Mouse (Mus musculus): ENCODE measurements around the gene Znrf2.
"Not testable (repeated sequence)": the region's sequence is repeated elsewhere in the genome, so short reads cannot be mapped to it uniquely, and the experiment has no call there.

Gene Znrf2

DNA sequence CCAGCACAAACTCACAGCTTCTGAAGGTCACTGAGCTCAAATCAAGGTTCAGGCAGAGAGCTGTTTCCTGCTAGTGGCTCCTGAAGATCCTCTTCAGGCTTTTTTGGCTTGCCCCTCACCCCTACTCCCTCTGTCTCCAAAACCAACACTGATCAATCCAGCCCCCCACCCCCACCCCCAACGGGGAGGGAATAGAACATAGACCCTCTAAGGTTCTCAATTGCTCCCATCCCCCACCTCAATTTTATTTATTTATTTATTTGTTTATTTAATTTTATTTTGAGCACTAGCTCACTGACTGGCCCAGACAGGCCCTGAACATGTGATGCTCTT lies 6.4 kb upstream of the Znrf2 start:
- no peak for DNase-seq

DNA sequence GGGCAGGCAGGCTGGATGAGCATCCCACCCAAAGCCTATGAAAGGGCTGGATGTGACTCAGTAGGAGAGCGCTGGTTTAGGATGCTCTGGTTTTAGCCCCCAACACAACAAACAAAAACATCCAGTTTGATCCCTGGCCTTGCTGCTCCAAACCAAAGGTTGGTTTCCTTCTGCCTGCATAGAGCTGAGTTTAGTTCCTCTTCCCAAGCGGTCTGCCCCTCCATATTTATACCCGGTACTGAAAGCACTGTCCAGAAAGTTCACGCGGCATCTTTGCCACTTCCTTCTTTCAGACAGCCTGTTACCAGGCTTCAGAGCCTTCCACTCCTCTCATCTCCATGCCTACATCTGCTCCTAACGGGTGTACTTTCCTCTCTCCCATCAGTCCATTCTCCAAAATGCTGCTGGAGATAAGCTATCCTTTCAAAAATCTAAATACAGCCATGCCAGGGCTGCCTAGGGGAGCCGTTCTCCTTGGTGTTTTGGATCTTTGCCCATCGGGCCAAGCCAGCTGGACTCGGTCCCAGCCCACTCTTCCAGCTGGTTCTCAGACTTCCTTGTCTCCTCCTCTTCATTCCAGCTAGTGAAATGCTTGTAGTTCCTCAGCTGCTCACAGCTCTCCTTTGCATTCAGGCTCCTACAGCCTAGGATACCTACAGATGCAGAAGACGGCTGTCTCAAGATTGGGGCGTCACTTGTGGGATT lies 5.0 kb upstream of the Znrf2 start:
- peak; percentile 73 for DNase-seq

DNA sequence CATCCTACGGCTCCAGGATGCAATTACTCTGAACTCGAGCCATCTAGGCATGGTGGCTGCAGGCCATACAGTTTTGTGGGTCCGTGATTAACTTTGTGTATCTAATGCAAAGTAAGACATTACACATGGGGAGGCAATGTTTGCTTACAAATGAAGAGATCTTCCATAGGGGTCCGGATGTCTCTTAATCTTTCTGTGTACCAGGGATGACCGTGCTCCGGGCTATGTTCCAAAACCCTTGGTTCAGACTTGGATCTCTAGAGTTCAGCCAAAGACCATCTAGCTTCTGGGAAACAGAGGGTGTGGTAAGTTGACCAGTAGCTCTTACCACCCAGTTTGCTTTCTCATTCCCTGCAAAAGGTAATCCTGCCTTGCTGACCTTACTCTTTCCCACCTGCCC lies 4.4 kb upstream of the Znrf2 start:
- DNase-seq, result peak; percentile 59

DNA sequence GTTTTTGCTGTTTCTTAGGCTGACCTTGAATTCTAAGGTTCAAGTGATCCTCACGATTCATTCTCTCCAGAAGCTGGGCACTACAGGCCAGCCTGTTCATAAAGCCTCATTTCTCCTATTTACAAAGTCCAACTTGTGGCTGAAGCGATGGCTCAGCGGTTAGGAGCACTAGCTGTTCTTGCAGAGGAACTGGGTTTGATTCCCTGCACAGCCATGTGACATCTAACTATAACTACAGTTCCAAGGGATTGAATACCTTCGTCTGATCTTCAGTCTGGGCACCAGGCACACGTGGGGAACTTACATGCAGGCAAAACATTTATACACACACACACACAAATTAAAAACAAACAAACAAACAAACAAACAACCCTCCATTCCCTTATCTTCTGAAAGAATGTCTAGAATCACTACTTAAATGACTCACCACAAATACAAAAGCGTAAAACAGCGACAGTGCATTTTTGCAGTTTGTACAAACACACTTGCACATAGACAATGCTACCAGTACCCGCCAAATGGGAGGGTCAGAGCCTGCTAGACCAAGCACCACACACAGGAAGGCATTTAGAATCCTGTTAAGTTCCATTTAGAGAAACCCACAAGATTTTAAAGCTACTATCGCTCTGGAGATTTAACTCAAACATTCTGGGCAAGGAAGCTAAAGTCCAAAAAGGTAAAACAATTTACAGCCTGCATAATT lies 1.1 kb upstream of the Znrf2 start:
- no peak for DNase-seq

DNA sequence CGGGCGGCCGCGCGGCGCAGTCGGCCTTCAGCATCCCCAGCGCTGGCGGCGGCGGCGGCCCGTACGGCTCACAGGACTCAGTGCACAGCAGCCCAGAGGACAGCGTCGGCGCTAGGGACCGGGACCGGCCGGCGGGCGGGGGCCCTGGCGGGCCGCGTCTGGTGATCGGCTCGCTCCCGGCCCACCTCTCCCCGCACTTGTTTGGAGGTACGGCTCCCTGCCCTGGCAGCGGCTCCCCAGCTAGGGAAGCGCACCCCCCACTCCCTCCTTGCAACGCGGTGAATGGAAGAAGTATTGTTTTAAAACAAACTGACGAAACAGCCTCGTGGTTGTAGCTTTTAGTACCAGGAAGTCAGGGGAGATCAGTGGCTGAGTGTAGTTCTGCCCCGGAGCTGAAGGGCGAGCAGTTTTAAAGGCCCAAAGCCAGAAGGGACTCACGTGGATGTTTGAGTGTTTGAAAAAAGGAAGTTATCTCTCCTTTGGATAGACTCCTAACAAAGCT lies 601 bp downstream of the Znrf2 start:
- DNase-seq, result peak; percentile 68

DNA sequence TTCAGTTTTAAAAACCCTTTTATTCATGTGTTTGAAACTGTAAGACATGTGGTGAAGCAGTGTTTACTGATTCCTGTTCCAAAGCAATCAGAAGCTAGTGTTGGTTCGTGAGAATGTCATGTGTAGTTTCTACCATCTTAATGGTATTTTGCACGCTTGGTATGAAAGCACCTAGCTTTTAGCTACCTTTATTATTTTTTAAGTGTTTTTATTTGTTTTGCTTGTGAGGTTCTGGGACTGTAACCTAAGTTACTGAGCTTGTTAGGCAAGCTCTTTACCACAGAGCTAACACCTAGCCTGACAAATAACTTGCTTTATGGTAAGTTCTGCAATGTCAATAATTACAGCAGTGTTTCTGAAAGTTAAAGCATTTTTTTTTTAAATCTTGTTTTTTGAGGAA lies 1.7 kb downstream of the Znrf2 start:
- no peak for DNase-seq

DNA sequence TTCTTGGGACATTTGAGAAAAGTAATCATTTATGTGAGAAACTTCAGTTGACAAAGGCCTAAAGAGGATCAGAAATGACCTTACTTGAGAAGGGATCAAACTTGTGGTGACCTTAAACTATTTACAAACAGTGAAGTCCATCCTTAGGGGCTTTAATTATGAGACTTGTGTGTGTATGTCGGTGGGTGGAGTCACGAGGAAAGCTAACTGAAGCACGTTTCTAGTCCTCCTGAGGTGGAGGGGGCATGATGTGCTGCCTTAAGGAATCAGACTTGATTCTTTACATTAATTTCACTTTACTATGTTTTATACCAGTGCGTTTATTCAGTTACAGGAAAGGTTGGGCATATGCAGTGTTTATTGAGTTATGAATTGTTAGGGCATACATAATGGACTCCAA lies 2.6 kb downstream of the Znrf2 start:
- no peak for DNase-seq

DNA sequence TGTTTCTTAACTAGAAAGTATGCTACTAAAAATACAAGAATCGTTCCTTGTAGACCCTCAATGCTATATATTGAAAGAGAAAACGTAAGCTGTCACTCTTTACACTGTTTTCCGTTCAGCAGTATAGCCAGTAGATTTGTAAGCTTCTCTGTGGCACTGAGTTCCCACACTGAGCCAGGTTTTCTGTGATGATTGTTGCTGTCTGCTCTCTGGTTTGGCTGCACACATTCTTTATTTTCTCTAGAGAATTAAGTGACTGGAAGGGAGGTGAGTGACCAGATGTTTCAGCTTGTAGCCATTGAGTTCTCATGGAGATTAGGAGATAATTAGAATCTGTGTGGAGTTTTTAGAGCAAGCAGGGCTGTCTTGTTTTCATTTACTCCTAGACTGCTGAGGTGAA lies 3.0 kb downstream of the Znrf2 start:
- DNase-seq, result no peak

DNA sequence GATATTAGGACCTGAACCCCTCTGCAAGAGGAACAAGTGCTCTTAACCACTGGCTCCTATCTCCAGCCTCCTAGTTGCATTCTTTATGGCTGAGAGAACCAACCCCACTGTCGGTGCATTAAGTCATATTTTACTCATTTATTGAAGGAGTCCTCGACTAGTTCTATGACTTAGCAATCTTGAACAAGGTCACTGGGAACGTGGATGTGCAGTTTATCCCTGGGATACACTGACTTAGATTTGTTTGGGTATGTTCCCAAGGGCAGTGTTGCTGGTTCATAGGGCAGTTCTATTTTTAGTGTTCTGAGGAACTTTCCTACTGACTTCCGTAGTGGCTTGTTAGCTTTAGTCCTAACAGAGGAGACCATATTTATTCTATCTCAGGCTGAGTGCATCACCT lies 5.6 kb downstream of the Znrf2 start:
- no peak for DNase-seq

DNA sequence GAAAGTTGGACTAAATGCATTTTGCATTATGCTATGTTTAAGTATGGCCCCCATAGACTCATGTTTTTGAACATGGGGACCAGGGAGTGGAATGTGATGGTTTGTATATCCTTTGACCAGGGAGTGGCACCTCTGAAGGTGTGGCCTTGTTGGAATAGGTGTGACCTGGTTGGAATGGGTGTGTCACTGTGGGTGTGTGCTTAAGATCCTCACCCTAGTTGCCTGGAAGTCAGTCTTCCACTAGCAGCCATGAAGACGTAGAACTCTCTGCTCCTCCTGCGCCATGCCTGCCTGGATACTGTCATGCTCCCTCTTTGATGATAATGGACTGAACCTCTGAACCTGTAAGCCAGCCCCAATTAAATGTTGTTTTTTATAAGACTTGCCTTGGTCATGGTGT lies 7.8 kb downstream of the Znrf2 start:
- DNase-seq, result not testable (repeated sequence)

DNA sequence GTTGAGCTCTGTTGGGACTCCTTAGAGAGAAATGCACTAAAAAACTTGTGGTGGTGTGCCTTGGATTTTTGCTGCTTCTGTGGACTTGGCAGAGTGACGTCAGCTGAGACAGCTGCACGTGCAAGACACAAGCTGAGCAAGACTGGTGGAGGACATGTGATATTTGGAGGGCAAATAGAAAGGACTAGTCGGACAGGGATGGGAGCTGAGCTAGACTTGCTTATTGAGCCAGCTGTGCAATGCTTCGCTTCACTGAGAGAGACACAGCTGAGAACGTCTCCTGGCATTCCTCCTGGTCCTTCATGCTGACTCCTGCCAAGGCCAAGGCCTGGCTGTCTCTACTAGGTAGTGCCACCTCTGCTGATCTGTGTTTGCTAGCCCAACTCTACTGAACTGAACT lies 10.8 kb downstream of the Znrf2 start:
- DNase-seq, result peak; percentile 16

DNA sequence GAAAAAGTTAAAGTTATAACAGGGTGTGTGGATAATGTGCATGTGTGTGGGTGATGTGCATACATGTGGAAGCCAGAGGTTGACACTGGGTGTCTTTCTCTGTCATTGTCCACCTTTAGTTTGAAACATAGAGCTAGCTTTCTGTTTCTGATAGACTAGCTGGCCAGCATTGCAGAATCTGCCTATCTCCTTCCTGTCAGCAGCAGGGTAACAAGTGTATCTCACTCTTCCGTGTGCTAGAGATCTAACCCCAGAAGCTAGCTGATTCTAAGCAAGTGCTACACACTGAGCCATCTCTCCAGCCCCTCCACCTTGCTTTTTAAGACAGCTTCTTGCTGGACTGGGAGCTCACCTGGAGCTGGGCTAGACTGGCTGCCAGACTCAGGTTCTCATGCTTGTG lies 11.6 kb downstream of the Znrf2 start:
- no peak for DNase-seq

DNA sequence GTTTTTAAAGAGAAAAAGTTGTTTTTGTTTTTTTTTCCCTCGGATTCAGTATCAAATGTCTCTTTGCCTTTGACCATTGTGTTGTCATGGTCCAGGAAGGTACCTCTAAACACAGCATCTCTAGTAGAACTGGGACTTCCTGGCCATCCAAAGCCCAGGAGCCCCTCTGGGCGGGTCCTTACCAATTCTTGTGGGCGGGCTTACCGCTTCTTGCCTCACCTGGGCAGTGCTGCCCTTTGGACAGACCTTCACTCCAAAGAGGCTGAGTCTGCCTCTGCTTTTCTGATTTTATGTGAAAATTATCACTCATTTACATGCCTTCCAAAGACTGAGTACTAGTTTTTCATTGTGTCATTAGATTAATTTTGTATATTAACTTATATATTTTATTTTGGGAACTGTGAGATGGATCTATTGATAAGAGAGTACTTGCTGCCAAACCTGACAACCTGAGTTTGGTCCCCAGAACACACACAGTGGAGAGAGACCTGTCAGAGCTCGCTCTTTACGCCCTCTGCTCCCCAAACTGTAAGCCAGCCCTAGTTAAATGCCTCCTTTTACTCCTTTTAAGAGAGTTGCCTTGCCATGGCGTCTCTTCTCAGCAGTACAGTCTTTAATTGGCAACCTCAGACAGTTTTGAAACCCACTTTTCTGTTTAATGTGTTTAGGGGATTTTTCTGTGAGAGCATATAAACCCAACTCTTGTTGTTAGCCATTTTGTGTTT lies 13.5 kb downstream of the Znrf2 start:
- peak; percentile 20 for DNase-seq

DNA sequence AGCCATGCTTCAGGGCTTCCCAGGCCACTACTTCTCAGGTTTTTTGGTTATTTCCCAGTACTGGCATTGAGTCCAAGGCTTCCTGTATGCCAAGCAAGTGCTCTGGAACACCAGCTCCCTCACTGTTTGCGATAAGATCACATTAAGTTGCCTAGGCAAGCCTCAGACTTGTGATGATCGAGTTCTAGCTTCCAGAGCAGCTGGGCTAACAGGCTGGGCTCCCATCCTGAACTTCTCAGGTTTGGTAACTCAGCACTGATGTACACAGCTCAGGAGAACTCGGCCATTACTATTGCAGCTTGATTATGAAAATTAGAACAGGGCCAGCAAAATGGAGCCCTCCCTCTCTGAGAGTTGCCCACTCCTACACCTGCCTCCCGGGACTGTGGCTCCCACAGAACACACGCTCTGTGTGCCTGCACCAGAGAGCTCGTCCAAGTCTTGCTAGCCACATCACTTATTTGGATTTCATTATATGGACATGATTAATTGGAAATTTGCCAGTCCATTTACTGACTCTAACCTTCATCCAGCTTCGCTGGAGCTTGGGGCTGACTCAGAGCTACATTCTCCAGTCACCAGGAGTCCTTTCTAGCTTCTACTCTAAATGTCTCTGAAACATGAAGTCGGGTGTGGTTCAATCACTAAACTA lies 14.5 kb downstream of the Znrf2 start:
- no peak for DNase-seq

DNA sequence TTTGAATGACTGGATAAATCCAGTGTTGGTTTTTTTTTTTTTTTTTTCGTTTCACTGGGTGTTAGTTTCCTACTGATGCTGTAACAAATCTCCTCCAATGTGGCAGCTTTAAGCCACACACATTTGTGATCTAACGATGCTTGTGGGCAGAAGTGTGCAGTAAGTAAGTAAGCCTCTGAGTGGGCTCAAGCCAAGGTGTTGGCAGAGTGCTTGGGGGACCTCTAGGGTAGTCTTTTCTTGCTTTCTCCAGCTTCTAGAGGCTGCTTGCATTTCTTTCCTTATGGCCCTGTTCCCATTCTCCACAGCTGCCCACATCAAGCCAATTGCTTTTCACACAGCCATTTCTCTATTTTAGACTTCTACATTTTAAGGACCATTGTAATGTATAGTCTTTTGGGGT lies 16.7 kb downstream of the Znrf2 start:
- no peak for DNase-seq

DNA sequence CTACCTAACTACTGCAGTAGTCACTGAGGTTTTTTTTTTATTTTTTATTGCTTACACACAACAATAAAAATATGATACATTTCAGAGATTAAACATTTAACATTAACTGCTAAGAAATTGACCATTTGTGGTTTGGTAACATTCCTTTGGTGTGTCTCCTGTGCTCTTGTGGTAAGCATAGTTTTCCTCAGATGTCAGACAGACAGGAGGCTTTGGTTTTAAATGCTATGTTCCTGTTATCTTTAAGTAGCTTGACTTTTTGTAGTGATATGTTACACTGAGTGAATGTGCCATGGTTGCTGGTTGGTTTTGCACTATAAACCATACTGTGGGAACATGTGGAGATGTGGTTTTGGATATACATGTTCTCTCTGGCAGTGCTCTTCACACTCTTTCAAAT lies 19.9 kb downstream of the Znrf2 start:
- DNase-seq, result no peak

DNA sequence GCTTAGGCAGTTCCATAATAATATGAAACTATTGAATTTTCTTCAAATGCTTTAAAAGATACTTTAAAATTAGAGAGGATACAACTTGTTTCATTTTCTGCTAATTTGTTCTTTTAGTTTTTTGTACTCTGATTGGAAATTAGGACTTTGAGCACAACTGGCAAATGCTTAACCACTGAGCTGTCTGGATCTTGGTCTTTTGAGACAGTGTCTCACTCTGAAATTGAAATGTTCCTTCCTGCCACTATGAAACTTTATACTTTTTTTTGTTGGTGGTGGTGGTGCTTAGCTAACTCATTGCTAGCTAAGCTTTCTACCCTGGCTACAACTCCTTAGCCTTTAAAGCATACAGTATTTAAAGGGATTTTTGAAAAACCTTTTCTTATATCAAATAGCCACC lies 24.7 kb downstream of the Znrf2 start:
- no peak for DNase-seq

DNA sequence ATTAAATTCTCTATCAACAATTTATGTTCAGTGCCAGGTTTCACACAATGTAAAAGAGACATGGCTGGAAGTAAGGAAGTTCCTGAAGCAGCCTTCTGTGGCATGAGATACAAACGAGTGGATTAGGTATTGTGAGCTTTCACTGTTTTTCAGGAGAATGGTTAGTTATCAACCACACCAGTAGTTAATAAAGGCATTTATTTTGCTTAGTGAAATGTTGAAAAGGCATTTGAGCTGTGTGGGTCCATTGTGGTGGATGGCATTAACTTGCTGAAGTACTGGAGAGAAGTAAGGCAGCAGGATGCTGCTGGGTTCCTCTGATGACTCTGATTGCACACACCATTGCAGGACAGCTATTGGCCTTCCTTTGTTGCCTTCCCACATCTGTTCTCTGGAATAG lies 25.3 kb downstream of the Znrf2 start:
- no peak for DNase-seq

DNA sequence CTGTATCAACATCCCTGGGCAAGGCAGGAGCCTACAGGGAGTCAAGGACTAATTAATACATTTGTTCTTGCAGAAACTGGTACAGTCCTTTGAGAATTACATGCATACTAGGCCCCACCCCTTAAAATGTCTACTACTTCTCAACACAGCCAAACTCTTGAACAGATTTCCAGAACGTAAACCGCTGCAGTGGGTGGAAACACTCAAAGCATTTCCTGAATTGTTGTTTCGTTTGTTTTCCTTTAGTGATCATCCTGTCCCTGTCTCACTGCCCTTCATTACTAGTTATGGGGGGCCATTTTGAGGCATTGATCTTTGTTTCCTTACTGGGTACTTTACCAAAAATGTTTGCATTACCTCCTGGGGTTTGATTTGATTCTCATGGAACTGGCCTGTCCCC lies 31.8 kb downstream of the Znrf2 start:
- DNase-seq, result no peak

DNA sequence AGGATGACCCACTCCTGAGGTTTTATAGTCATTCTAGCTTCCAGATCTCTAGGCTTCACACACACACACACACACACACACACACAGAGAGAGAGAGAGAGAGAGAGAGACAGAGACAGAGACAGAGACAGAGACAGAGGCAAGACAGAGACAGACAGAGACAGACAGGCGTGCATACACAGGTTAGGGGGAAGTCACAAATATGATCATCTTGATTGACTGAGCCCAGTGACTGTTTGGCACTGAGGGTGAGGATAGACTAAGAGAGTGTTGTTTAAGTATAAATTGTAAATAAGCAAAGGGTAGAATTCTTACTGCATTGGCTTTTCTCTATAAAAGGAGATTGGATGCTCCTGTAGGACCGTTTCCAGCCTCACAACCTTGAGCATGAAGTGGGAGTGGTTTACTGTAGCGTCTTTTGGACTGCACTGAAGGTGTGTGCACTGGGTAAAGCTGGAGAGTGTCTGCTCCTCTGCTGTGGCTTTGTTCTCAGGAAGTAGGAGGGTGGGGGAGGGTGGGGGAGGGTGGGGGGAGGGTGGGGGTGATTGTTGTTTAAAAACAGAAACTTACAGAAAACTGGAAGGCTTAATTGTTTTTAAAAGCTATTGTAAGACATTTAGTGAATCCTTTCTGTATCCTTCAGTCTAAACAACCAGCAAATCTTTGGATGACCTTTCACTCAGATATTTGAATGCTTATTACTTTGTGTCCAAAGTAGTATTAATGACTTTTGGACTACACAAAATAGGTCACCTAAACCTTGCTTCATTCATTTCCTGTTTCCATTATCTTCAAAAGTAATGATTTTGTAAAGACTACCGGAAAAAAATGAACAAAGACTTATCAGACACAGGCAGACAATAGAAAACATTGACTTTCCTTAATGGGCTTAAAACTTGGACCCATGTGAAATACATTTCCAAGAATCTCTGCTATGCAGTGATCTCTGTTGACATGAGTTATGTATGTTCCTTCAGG lies 32.8 kb downstream of the Znrf2 start:
- DNase-seq, result no peak

DNA sequence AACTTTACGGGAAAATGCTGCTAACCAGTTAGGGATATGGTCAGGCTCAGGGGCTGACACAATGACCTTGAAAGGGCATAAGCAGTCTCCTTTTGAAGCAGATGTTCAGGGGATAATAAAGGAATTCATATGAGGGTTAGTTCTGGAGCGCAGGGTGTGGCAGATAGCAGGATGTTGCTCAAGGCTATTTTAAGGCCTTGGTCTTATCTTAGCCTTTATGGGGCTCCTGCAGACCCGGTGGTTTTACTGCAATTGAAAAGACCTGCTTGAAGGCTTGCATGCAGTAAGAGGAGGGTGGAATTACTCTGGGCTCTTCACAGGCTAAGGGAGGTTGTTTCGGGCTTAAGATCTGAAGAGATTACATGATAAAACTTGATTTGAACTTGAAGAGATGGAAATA lies 35.1 kb downstream of the Znrf2 start:
- DNase-seq, result no peak

DNA sequence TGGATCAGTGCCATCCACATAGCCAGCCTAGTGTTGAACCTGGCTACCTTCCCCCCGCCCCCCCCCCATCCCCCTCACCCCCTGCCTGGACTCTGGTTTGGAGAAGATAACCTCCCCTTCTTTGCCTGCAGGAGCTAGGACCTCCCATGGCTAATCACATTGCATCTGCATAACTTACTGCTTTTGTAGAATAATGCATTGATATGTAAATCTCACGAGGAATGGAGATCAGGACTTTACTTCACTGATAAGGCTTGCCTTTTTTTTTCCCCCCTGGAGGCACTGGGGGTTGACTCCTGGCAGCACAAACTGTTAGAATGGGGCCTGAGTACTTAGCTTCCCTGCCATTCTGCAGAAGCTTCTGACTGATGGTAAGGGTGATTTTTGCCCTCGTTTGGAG lies 36.0 kb downstream of the Znrf2 start:
- DNase-seq, result no peak
